Mouse (Mus musculus): Measurements from ENCODE around the gene Prpsap1.

DNA sequence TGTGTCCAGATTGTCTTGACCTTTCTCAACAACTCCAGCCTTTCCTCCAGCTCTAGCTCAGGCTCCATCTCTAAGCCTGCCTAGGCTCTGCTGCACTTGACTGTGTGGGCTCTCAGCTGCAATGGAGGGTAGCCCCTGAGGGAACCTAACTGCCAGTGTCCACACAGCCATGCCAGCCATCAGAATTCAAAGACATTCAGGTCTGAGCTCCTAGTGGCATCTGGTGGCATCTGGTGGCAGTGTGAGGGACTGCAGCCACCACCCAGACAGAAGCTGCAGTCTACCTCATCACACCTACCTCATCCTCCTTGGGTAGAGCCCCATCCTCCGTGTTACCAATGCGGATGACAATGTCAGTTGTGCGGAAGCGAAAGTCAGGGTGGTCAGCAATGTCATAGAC, 49.1 kb upstream of the Prpsap1 start:
- TF ChIP-seq CTCF (IDR thresholded peaks at IDR 0.05; ENCODE audit: control insufficient read depth, insufficient read depth, insufficient read length) = peak; percentile 61
- TF ChIP-seq CEBPB (IDR thresholded peaks at IDR 0.05; ENCODE audit: low read depth) = no peak
- no peak for TF ChIP-seq MYOG (IDR thresholded peaks at IDR 0.05; ENCODE audit: control insufficient read depth, extremely low read depth, insufficient read length)
